Mouse (Mus musculus) liver, adult 2 months (tissue): ENCODE measurements around the gene Klhdc7b. TPM values are rescaled to one million over a fixed set of nuclear protein-coding genes. Genes with fewer than 3 reads are reported as not detected.

Experiments used
- DNase-seq: peaks from one replicate; pipeline ENCODE4 v3.0.0-alpha.2; 2011; ENCODE audit warnings: low read depth, low spot score; ENCODE audit errors: extremely low read depth
- H3K27ac ChIP-seq: fragments of 200-500 bp; replicated peaks from 2 replicates; pipeline ENCODE4 v1.5.1; 2012; ENCODE audit warnings: low read depth, mild to moderate bottlenecking, control low read depth, inconsistent platforms, low read length; ENCODE audit not compliant: insufficient read depth
- H3K27me3 ChIP-seq: fragments of 200-500 bp; 2 replicates; pipeline ENCODE4 v1.6.1; 2012; ENCODE audit warnings: mild to moderate bottlenecking, moderate library complexity, low read length, inconsistent platforms; ENCODE audit not compliant: control insufficient read depth, insufficient read depth
- H3K36me3 ChIP-seq: fragments of 200-500 bp; 2 replicates; pipeline ENCODE4 v1.6.1; 2012; ENCODE audit warnings: low read length, inconsistent platforms; ENCODE audit not compliant: control insufficient read depth, insufficient read depth
- H3K4me1 ChIP-seq: fragments of 200-500 bp; 2 replicates; pipeline ENCODE4 v1.6.1; 2011; ENCODE audit warnings: low read length; ENCODE audit not compliant: control insufficient read depth, insufficient read depth
- H3K4me3 ChIP-seq: fragments of 200-500 bp; 2 replicates; pipeline ENCODE4 v1.5.1; 2011; ENCODE audit warnings: low read depth, mild to moderate bottlenecking, control low read depth, low read length, moderate library complexity; ENCODE audit not compliant: insufficient read depth
- H3K79me2 ChIP-seq: fragments of 200-500 bp; 2 replicates; pipeline ENCODE4 v1.6.1; 2012; ENCODE audit warnings: inconsistent platforms, mild to moderate bottlenecking, low read length, moderate library complexity; ENCODE audit not compliant: control insufficient read depth, insufficient read depth
- H3K9ac ChIP-seq: fragments of 200-500 bp; 2 replicates; pipeline ENCODE4 v1.6.1; 2012; ENCODE audit warnings: low read depth, mild to moderate bottlenecking, control low read depth, inconsistent platforms, low read length
- CTCF ChIP-seq: fragments of 200-500 bp; IDR thresholded peaks from 2 replicates; pipeline ENCODE4 v1.5.1; 2011; ENCODE audit warnings: low read depth, low read length, control low read depth
- POLR2A ChIP-seq: fragments of 200-500 bp; IDR thresholded peaks from 2 replicates; pipeline ENCODE4 v1.6.1; 2011; ENCODE audit warnings: low read length, control low read depth; ENCODE audit not compliant: insufficient read depth; ENCODE audit errors: extremely low read depth
- WGBS: fragments of 180-500 bp; shearing (Covaris S2); methylation state at CpG from one replicate; pipeline ENCODE4 v1.1.7; 2018; 5-methylcytosine and 5-hydroxymethylcytosine counted together
- polyA plus RNA-seq: library from polyadenylated mRNA; depleted of rRNA; stranded (reverse); fragments of >200 nt; gene quantifications from 2 replicates; pipeline ENCODE4 v1.2.3, GENCODE M21; 2012; rRNA removed
- total RNA-seq: library from RNA; depleted of rRNA; stranded (reverse); fragments of >200 nt; gene quantifications from 2 replicates; pipeline ENCODE4 v1.2.3, GENCODE M21; 2014; rRNA removed

The Klhdc7b gene
- total and polyA plus RNA-seq, 2 experiments, result 0.28 to 0.34 TPM

DNA sequence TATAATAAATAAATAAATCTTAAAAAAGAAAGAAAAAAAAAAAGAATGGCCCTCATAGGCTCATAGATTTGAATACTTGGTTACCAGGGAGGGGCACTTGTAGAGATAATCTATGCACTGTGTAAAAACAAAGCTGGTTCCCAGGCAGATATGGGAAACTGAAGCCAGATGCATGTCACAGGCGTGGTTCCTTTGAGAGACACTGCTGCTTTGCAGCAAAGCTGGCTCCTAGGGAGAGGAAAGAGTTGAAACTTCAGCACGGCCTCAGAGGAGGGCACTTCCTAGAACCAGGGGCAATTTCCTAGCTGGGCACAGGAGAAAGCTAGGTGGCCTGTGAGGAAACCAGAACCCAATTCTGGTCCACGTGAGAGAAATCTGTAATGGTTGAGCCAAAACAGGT, 49.4 kb downstream of the Klhdc7b start:
- no peak overlapping the region for H3K27ac ChIP-seq
- H3K36me3 ChIP-seq, result no peaks in the 10 kb centered on the region
- no peaks in the 10 kb centered on the region for H3K79me2 ChIP-seq
- no peak overlapping the region for H3K9ac ChIP-seq
- no peak overlapping the region for H3K4me3 ChIP-seq
- H3K27me3 ChIP-seq, result no peaks in the 10 kb centered on the region
- WGBS, result 86% methylated on average over 3 of the region's 3 CpGs
- peaks cover 4% of the 10 kb centered on the region for H3K4me1 ChIP-seq
- TF ChIP-seq CTCF, result no peak
- TF ChIP-seq POLR2A, result no peak
- no peak for DNase-seq

DNA sequence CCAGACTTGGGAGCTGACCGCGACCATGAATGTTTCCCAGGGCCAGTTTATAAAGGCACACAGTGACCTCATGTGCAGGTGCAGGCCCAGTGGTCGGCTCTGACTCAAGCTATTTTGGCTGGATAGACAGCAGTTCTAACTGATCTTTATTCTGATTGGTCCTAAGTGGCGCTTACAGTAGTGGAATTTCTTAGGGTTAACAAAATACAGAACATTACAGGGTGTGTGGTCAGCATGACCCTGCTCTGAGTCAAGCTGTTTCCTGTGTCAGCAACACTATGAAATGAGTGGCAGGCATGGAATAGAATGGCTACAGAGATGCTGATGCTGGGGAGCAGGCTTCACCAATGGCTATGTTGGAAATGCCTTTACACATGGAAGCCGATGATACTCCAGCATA, 51.2 kb downstream of the Klhdc7b start:
- H3K27me3 ChIP-seq, result no peaks in the 10 kb centered on the region
- DNase-seq, result no peak
- no peak overlapping the region for H3K4me3 ChIP-seq
- no peaks in the 10 kb centered on the region for H3K79me2 ChIP-seq
- no peaks in the 10 kb centered on the region for H3K36me3 ChIP-seq
- no peak overlapping the region for H3K27ac ChIP-seq
- H3K9ac ChIP-seq, result no peak overlapping the region
- WGBS, result 86% methylated on average over 5 of the region's 5 CpGs
- peaks cover 2% of the 10 kb centered on the region for H3K4me1 ChIP-seq
- TF ChIP-seq CTCF (no peak), POLR2A (no peak)

Other genes starting within 250 kb of the Klhdc7b start
- 2.4 and 3.3 TPM in 2 replicates for gene Mapk12, start 244.2 kb upstream of the Klhdc7b start, total RNA-seq
- 1.6 and 2.1 TPM in 2 replicates for gene Mapk12, start 244.2 kb upstream of the Klhdc7b start, polyA plus RNA-seq
- 0.74 and 1.1 TPM in 2 replicates for gene Mapk11, start 235.3 kb upstream of the Klhdc7b start, total RNA-seq
- 1.1 and 1.3 TPM in 2 replicates for gene Mapk11, start 235.3 kb upstream of the Klhdc7b start, polyA plus RNA-seq
- 80.0 and 111 TPM in 2 replicates for gene Plxnb2, start 204.1 kb upstream of the Klhdc7b start, total RNA-seq
- gene Plxnb2, start 204.1 kb upstream of the Klhdc7b start, polyA plus RNA-seq, result 189 and 199 TPM in 2 replicates
- gene Dennd6b, start 188.4 kb upstream of the Klhdc7b start, total RNA-seq, result 2.8 and 3.4 TPM in 2 replicates
- 8.4 and 10.0 TPM in 2 replicates for gene Dennd6b, start 188.4 kb upstream of the Klhdc7b start, polyA plus RNA-seq
- 43.9 and 57.5 TPM in 2 replicates for gene Ppp6r2, start 173.4 kb upstream of the Klhdc7b start, total RNA-seq
- gene Ppp6r2, start 173.4 kb upstream of the Klhdc7b start, polyA plus RNA-seq, result 115 and 143 TPM in 2 replicates
- gene Sbf1, start 69.6 kb upstream of the Klhdc7b start, total RNA-seq, result 22.3 and 32.7 TPM in 2 replicates
- 75.5 and 99.0 TPM in 2 replicates for gene Sbf1, start 69.6 kb upstream of the Klhdc7b start, polyA plus RNA-seq
- not detected in 2 replicates for gene Adm2, start 62.2 kb upstream of the Klhdc7b start, total RNA-seq
- gene Adm2, start 62.2 kb upstream of the Klhdc7b start, polyA plus RNA-seq, result not detected in 2 replicates
- 0.28 and 0.54 TPM in 2 replicates for gene Miox, start 50.5 kb upstream of the Klhdc7b start, total RNA-seq
- 0.31 and 0.32 TPM in 2 replicates for gene Miox, start 50.5 kb upstream of the Klhdc7b start, polyA plus RNA-seq
- 4.3 and 8.0 TPM in 2 replicates for gene Lmf2, start 29.3 kb upstream of the Klhdc7b start, total RNA-seq
- 20.8 and 21.3 TPM in 2 replicates for gene Lmf2, start 29.3 kb upstream of the Klhdc7b start, polyA plus RNA-seq
- 26.9 and 31.7 TPM in 2 replicates for gene Ncaph2, start 29.2 kb upstream of the Klhdc7b start, total RNA-seq
- gene Ncaph2, start 29.2 kb upstream of the Klhdc7b start, polyA plus RNA-seq, result 52.1 and 63.9 TPM in 2 replicates
- 105 and 131 TPM in 2 replicates for gene Sco2, start 11.1 kb upstream of the Klhdc7b start, total RNA-seq
- 353 and 400 TPM in 2 replicates for gene Sco2, start 11.1 kb upstream of the Klhdc7b start, polyA plus RNA-seq
- gene Tymp, start 7.9 kb upstream of the Klhdc7b start, total RNA-seq, result 48.7 and 62.5 TPM in 2 replicates
- 126 and 160 TPM in 2 replicates for gene Tymp, start 7.9 kb upstream of the Klhdc7b start, polyA plus RNA-seq
- 2.0 and 3.8 TPM in 2 replicates for gene Odf3b, start 5.6 kb upstream of the Klhdc7b start, total RNA-seq
- gene Odf3b, start 5.6 kb upstream of the Klhdc7b start, polyA plus RNA-seq, result 29.8 and 41.7 TPM in 2 replicates
- not detected in 2 replicates for gene Syce3, start 25.6 kb downstream of the Klhdc7b start, total RNA-seq
- not detected in 2 replicates for gene Syce3, start 25.6 kb downstream of the Klhdc7b start, polyA plus RNA-seq
- 1.5 and 1.9 TPM in 2 replicates for gene Cpt1b, start 40.9 kb downstream of the Klhdc7b start, total RNA-seq
- gene Cpt1b, start 40.9 kb downstream of the Klhdc7b start, polyA plus RNA-seq, result 0.82 and 1.3 TPM in 2 replicates
- gene C730034F03Rik, start 44.7 kb downstream of the Klhdc7b start, total RNA-seq, result 1.1 and 1.6 TPM in 2 replicates
- 0.50 and 0.83 TPM in 2 replicates for gene C730034F03Rik, start 44.7 kb downstream of the Klhdc7b start, polyA plus RNA-seq
- not detected in 2 replicates for gene Gm44502, start 44.8 kb downstream of the Klhdc7b start, total RNA-seq
- gene Gm44502, start 44.8 kb downstream of the Klhdc7b start, polyA plus RNA-seq, result 0.30 and 1.5 TPM in 2 replicates
- 25.4 and 25.9 TPM in 2 replicates for gene Chkb, start 45.0 kb downstream of the Klhdc7b start, total RNA-seq
- gene Chkb, start 45.0 kb downstream of the Klhdc7b start, polyA plus RNA-seq, result 42.0 and 47.2 TPM in 2 replicates
- gene Mapk8ip2, start 69.0 kb downstream of the Klhdc7b start, total RNA-seq, result not detected in 2 replicates
- 0.01 TPM in 1 of 2 replicates, not detected in the other for gene Mapk8ip2, start 69.0 kb downstream of the Klhdc7b start, polyA plus RNA-seq
- 4.2 and 6.7 TPM in 2 replicates for gene Arsa, start 92.5 kb downstream of the Klhdc7b start, total RNA-seq
- 18.2 and 29.1 TPM in 2 replicates for gene Arsa, start 92.5 kb downstream of the Klhdc7b start, polyA plus RNA-seq
- gene Shank3, start 114.7 kb downstream of the Klhdc7b start, total RNA-seq, result 1.5 and 3.2 TPM in 2 replicates
- gene Shank3, start 114.7 kb downstream of the Klhdc7b start, polyA plus RNA-seq, result 2.7 and 3.9 TPM in 2 replicates
- not detected in 2 replicates for gene Acr, start 183.4 kb downstream of the Klhdc7b start, total RNA-seq
- gene Acr, start 183.4 kb downstream of the Klhdc7b start, polyA plus RNA-seq, result 0.10 and 0.16 TPM in 2 replicates
- 1.4 and 1.7 TPM in 2 replicates for gene Rabl2, start 207.0 kb downstream of the Klhdc7b start, total RNA-seq
- gene Rabl2, start 207.0 kb downstream of the Klhdc7b start, polyA plus RNA-seq, result 3.6 and 4.0 TPM in 2 replicates